Mouse (Mus musculus): ENCODE measurements at regions not wholly inside any gene's neighbourhood (a gene's known extent, or its start where the extent isn't known, plus 50 kb on each side); places are given as distances from the start of the nearest gene placed in this dataset.

DNA sequence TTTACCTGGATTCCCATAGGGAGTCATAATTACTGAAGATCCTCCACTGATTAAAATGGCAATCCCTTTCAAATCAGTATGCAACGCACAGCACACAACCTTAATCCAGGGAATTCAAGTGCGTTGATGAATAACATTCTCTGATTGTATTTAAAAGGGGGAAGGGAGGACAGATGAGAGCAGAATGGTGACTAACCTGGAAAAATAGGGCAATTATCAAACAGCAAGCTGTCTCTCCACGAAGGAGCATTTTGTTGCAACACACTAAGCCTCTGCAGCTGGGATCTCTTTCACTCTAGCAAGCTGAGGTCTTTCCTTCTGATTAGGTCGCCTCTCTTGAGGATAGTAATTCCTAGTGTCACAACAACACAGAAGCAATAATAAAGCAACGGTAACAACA is 501.5 kb downstream of the Tusc1 start:
- Histone ChIP-seq H3K27ac (replicated peaks; ENCODE audit: insufficient read depth, low read depth, low read length) (no peak overlapping the region), H3K4me1 (ENCODE audit: control insufficient read depth, insufficient read depth, low read length) (no peaks in the 10 kb centered on the region; the same call in 1 of the 2 replicates)
- DNase-seq (ENCODE audit: extremely low read depth, low read depth, low spot score), result peak; percentile 63

GRCm38 (mm10) chr4:92831181-92831715 is 504.1 kb downstream of the Tusc1 start:
- no peaks in the 10 kb centered on the region for H3K36me3 ChIP-seq (ENCODE audit: control insufficient read depth, insufficient read depth, low read length)
- H3K4me3 ChIP-seq (ENCODE audit: insufficient read depth, low read depth, low read length), result no peak overlapping the region
- no peaks in the 10 kb centered on the region for H3K27me3 ChIP-seq (ENCODE audit: control insufficient read depth, insufficient read depth, low read length)
- H3K79me2 ChIP-seq (ENCODE audit: control insufficient read depth, insufficient read depth, low read length), result no peaks in the 10 kb centered on the region
- H3K9ac ChIP-seq (ENCODE audit: low read depth, low read length), result no peak overlapping the region
- DNase-seq (ENCODE audit: extremely low read depth, low read depth, low spot score), result no peak
- H3K27ac ChIP-seq (replicated peaks; ENCODE audit: insufficient read depth, low read depth, low read length), result no peak overlapping the region
- TF ChIP-seq CTCF (IDR thresholded peaks at IDR 0.05; ENCODE audit: low read depth, low read length), result no peak
- TF ChIP-seq POLR2A (IDR thresholded peaks at IDR 0.05; ENCODE audit: extremely low read depth, insufficient read depth, low read length), result no peak
- H3K4me1 ChIP-seq (ENCODE audit: control insufficient read depth, insufficient read depth, low read length), result no peaks in the 10 kb centered on the region; the same call in 1 of the 2 replicates
- 92% methylated on average over 1 of the region's 1 CpGs for WGBS

More for the DNA sequence above, 501.5 kb downstream of the Tusc1 start:
- WGBS, result 65% methylated on average over 5 of the region's 5 CpGs
- Histone ChIP-seq H3K4me3 (ENCODE audit: insufficient read depth, low read depth, low read length) (no peak overlapping the region), H3K79me2 (ENCODE audit: control insufficient read depth, insufficient read depth, low read length) (no peaks in the 10 kb centered on the region), H3K27me3 (ENCODE audit: control insufficient read depth, insufficient read depth, low read length) (no peaks in the 10 kb centered on the region), H3K36me3 (ENCODE audit: control insufficient read depth, insufficient read depth, low read length) (no peaks in the 10 kb centered on the region), H3K9ac (ENCODE audit: low read depth, low read length) (no peak overlapping the region)
- TF ChIP-seq POLR2A (IDR thresholded peaks at IDR 0.05; ENCODE audit: extremely low read depth, insufficient read depth, low read length), result no peak
- TF ChIP-seq CTCF (IDR thresholded peaks at IDR 0.05; ENCODE audit: low read depth, low read length), result no peak

DNA sequence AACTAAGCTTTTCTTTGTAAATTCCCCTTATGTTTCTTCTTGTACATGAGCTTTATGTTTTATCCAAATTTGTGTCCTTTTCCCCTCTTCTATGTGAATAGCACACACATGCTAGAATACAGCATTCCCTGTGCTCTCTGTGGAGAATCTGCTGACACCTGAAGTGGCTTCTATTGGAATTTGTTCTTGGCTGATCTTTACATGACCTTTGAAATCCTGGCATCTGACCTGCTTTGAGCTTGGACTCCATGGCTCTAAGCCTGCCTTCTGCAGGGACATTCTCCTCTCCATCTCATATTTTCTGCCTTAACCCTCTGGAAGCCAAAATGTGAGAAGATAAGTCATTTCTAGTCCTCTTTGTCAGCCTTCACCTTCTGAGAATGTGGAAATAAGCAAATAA is 507.5 kb downstream of the Tusc1 start:
- Histone ChIP-seq H3K27ac (replicated peaks; ENCODE audit: insufficient read depth, low read depth, low read length) (no peak overlapping the region), H3K9ac (ENCODE audit: low read depth, low read length) (no peak overlapping the region), H3K79me2 (ENCODE audit: control insufficient read depth, insufficient read depth, low read length) (no peaks in the 10 kb centered on the region), H3K4me1 (ENCODE audit: control insufficient read depth, insufficient read depth, low read length) (no peaks in the 10 kb centered on the region; the same call in 1 of the 2 replicates), H3K36me3 (ENCODE audit: control insufficient read depth, insufficient read depth, low read length) (no peaks in the 10 kb centered on the region), H3K27me3 (ENCODE audit: control insufficient read depth, insufficient read depth, low read length) (no peaks in the 10 kb centered on the region), H3K4me3 (ENCODE audit: insufficient read depth, low read depth, low read length) (no peak overlapping the region)
- no peak for TF ChIP-seq CTCF (IDR thresholded peaks at IDR 0.05; ENCODE audit: low read depth, low read length)
- no peak for TF ChIP-seq POLR2A (IDR thresholded peaks at IDR 0.05; ENCODE audit: extremely low read depth, insufficient read depth, low read length)
- DNase-seq (ENCODE audit: extremely low read depth, low read depth, low spot score), result peak; percentile 93

GRCm38 (mm10) chr4:92827405-92827804 is 507.9 kb downstream of the Tusc1 start:
- Histone ChIP-seq H3K9ac (ENCODE audit: low read depth, low read length) (no peak overlapping the region), H3K27ac (replicated peaks; ENCODE audit: insufficient read depth, low read depth, low read length) (no peak overlapping the region), H3K36me3 (ENCODE audit: control insufficient read depth, insufficient read depth, low read length) (no peaks in the 10 kb centered on the region), H3K79me2 (ENCODE audit: control insufficient read depth, insufficient read depth, low read length) (no peaks in the 10 kb centered on the region), H3K4me3 (ENCODE audit: insufficient read depth, low read depth, low read length) (no peak overlapping the region), H3K27me3 (ENCODE audit: control insufficient read depth, insufficient read depth, low read length) (no peaks in the 10 kb centered on the region), H3K4me1 (ENCODE audit: control insufficient read depth, insufficient read depth, low read length) (no peaks in the 10 kb centered on the region; the same call in 1 of the 2 replicates)
- peak; percentile 28 for DNase-seq (ENCODE audit: extremely low read depth, low read depth, low spot score)
- TF ChIP-seq POLR2A (IDR thresholded peaks at IDR 0.05; ENCODE audit: extremely low read depth, insufficient read depth, low read length) (no peak), CTCF (IDR thresholded peaks at IDR 0.05; ENCODE audit: low read depth, low read length) (no peak)

DNA sequence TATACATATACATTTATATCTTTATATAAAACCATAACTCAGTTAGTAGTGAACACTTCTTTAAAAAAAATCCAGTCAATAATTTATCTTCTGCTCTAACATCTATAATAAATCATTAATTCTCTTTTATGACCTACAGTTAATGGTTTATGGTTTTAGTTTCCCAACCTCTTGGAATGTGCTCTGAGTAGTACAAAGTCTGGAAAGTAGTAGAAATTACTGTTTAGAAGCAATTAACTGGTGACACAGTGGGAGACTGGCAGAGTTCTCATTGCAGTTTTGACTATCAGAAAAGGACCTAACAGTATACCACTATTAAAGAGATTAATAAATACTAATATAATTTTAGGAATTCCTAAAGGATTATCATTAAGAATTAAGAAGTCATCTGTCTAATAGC is 508.3 kb downstream of the Tusc1 start:
- H3K79me2 ChIP-seq (ENCODE audit: control insufficient read depth, insufficient read depth, low read length), result no peaks in the 10 kb centered on the region
- DNase-seq (ENCODE audit: extremely low read depth, low read depth, low spot score), result peak; percentile 74
- no peak overlapping the region for H3K4me3 ChIP-seq (ENCODE audit: insufficient read depth, low read depth, low read length)
- H3K4me1 ChIP-seq (ENCODE audit: control insufficient read depth, insufficient read depth, low read length), result no peaks in the 10 kb centered on the region; the same call in 1 of the 2 replicates
- no peak overlapping the region for H3K9ac ChIP-seq (ENCODE audit: low read depth, low read length)
- TF ChIP-seq CTCF (IDR thresholded peaks at IDR 0.05; ENCODE audit: low read depth, low read length) (no peak), POLR2A (IDR thresholded peaks at IDR 0.05; ENCODE audit: extremely low read depth, insufficient read depth, low read length) (no peak)
- H3K36me3 ChIP-seq (ENCODE audit: control insufficient read depth, insufficient read depth, low read length), result no peaks in the 10 kb centered on the region
- H3K27me3 ChIP-seq (ENCODE audit: control insufficient read depth, insufficient read depth, low read length), result no peaks in the 10 kb centered on the region
- no peak overlapping the region for H3K27ac ChIP-seq (replicated peaks; ENCODE audit: insufficient read depth, low read depth, low read length)

DNA sequence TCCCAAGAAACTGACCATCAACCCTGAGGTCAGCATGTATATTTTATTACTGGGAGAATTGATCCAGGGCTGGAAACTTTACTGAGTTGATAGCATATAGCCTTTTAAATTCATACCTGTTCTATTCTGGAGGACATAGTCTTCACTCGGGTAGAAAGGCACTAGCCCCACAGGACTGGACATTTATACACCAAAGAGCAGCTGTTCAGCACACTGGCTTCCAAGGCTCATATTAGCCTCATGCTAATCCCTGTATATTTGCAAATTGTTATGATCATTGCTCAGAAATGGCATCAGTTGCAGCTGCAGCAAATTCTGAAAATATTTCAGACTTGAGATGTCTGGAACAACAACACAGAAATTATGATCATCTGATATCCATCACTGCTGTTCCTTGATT is 547.2 kb downstream of the Tusc1 start:
- Histone ChIP-seq H3K27ac (replicated peaks; ENCODE audit: insufficient read depth, low read depth, low read length) (no peak overlapping the region), H3K4me3 (ENCODE audit: insufficient read depth, low read depth, low read length) (no peak overlapping the region), H3K4me1 (ENCODE audit: control insufficient read depth, insufficient read depth, low read length) (no peaks in the 10 kb centered on the region), H3K9ac (ENCODE audit: low read depth, low read length) (no peak overlapping the region), H3K79me2 (ENCODE audit: control insufficient read depth, insufficient read depth, low read length) (no peaks in the 10 kb centered on the region), H3K36me3 (ENCODE audit: control insufficient read depth, insufficient read depth, low read length) (no peaks in the 10 kb centered on the region), H3K27me3 (ENCODE audit: control insufficient read depth, insufficient read depth, low read length) (no peaks in the 10 kb centered on the region)
- no peak for TF ChIP-seq POLR2A (IDR thresholded peaks at IDR 0.05; ENCODE audit: extremely low read depth, insufficient read depth, low read length)
- no peak for TF ChIP-seq CTCF (IDR thresholded peaks at IDR 0.05; ENCODE audit: low read depth, low read length)
- no peak for DNase-seq (ENCODE audit: extremely low read depth, low read depth, low spot score)
- 74% methylated on average over 1 of the region's 1 CpGs for WGBS

All from liver, adult 2 months (tissue).